Mouse (Mus musculus) thymus, postnatal 10 days (tissue): ENCODE data around the gene Ldb3.

Experiments used
- DNase-seq, 2 experiments: peaks; one replicate each; pipeline ENCODE4 v3.0.0; 2021; ENCODE audit warnings: low spot score in 2 of 2

Gene Ldb3

GRCm38 (mm10) chr14:34590743-34591675 is 2.5 kb upstream of the Ldb3 start:
- DNase-seq: no peak

- DNase-seq: no peak
Measured at GRCm38 (mm10) chr14:34590017-34590570, 1.6 kb upstream of the Ldb3 start.

- DNase-seq: no peak
Measured at GRCm38 (mm10) chr14:34589185-34589713, 767 bp upstream of the Ldb3 start.

- DNase-seq: no peak
Measured at GRCm38 (mm10) chr14:34588005-34588404, 477 bp downstream of the Ldb3 start.

- DNase-seq: no peak
Measured at GRCm38 (mm10) chr14:34586871-34587270, 1.6 kb downstream of the Ldb3 start.

- no peak for DNase-seq
Measured at GRCm38 (mm10) chr14:34585358-34586105, 3.0 kb downstream of the Ldb3 start.

- DNase-seq: no peak
Measured at GRCm38 (mm10) chr14:34582740-34583427, 5.6 kb downstream of the Ldb3 start.

- DNase-seq: no peak
Measured at GRCm38 (mm10) chr14:34576858-34577257, 11.6 kb downstream of the Ldb3 start.

- peak in 1 of 2 experiments; percentile 14 for DNase-seq
Measured at GRCm38 (mm10) chr14:34574068-34574467, 14.4 kb downstream of the Ldb3 start.

GRCm38 (mm10) chr14:34573348-34573913 is 15.1 kb downstream of the Ldb3 start:
- DNase-seq: no peak

GRCm38 (mm10) chr14:34571610-34572387 is 16.7 kb downstream of the Ldb3 start:
- no peak for DNase-seq

- no peak for DNase-seq
Measured at GRCm38 (mm10) chr14:34570903-34571302, 17.6 kb downstream of the Ldb3 start.

- peak; percentile 18 to 73 for DNase-seq
Measured at GRCm38 (mm10) chr14:34570294-34570693, 18.2 kb downstream of the Ldb3 start.

- DNase-seq: no peak
Measured at GRCm38 (mm10) chr14:34569534-34570194, 18.8 kb downstream of the Ldb3 start.

- no peak for DNase-seq
Measured at GRCm38 (mm10) chr14:34568626-34569025, 19.9 kb downstream of the Ldb3 start.

- no peak for DNase-seq
Measured at GRCm38 (mm10) chr14:34567697-34568096, 20.8 kb downstream of the Ldb3 start.

GRCm38 (mm10) chr14:34566530-34566929 is 22.0 kb downstream of the Ldb3 start:
- no peak for DNase-seq

- no peak for DNase-seq
Measured at GRCm38 (mm10) chr14:34565711-34566110, 22.8 kb downstream of the Ldb3 start.

- no peak for DNase-seq
Measured at GRCm38 (mm10) chr14:34564646-34565045, 23.8 kb downstream of the Ldb3 start.

- no peak for DNase-seq
Measured at GRCm38 (mm10) chr14:34562393-34562792, 26.1 kb downstream of the Ldb3 start.
